Mouse (Mus musculus): Measurements from ENCODE around the gene Ces1e. TPM values are rescaled to one million over a fixed set of nuclear protein-coding genes. Genes with fewer than 3 reads are reported as not detected.

Ces1e gene
- total RNA-seq, 4 experiments from 2014 or later = not detected

DNA sequence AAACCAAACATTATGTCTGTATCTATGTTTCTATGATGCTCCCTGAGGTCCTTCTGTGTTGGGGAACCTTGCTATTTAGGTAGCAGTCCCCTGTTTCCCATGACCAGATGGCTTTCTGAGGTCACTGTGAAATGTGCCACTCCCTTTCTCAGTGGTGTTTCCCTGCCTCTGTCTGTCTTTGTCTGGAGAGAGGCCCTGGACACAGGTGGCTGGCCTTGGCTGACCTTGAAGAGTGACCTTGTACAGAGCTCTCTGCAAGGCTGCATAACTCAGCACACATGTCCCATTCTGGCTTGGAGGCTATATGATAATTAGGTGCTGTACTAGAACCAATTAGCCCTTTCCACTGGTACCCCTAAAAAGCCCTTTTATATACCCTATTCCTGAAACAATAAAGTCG, 52.8 kb downstream of the Ces1e start:
- DNase-seq (ENCODE audit: low spot score in 2 of 2) = no peak

DNA sequence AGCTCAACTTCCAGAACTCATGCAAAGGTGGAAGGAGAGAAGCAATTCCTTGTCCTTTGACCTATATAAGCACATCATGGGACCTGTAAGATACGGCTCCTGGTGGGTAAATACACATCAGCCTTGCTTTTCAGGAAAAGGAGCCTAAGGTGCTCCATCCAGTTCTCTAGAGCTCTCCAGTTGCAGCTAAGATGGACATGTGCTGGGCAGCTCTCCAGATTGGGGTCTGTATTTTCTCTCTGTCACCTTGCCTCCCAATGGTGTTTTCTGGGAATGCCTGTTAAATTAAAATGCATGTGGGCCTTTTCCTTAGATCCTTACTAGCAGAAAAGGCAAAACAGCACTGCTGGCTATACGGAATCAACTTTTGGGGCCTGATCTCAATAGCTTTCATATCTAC, 54.9 kb downstream of the Ces1e start:
- DNase-seq (ENCODE audit: low spot score in 2 of 2) = no peak

DNA sequence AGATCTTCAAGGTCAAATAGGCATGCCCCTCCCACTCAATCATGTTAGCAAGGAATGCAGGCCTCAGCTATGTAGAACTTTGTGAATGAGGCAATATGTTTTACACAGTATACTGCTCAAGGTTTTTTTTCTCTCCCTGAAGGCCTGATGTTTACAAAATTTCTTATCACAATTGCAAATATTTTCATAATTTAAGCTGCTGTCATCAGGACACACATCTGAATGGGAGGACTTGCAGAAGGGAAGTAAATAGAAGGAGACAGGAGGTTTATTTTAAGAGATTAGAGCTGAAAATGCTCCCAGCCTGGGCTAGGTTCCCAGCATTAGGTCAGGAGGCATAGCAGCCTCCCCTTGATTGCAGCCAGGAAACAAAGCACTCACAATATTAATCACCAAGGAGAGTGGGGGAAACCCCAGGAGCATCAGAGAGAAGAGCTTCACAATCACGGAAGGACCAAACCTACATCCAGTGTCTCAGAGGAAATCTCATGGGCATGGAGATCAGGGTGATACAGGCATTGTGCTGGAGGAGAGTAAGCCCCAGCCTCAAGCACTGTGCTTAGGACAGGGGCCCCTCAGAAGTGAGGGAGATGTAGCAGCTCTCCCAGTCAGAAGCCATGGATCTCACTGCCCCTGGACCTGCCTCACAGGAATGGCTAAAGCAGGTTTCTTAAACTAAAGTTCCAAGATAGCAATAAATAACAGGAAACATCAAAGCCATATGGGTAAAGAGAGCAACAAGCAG, 57.4 kb downstream of the Ces1e start:
- no peak for DNase-seq (ENCODE audit: low spot score in 2 of 2)

DNA sequence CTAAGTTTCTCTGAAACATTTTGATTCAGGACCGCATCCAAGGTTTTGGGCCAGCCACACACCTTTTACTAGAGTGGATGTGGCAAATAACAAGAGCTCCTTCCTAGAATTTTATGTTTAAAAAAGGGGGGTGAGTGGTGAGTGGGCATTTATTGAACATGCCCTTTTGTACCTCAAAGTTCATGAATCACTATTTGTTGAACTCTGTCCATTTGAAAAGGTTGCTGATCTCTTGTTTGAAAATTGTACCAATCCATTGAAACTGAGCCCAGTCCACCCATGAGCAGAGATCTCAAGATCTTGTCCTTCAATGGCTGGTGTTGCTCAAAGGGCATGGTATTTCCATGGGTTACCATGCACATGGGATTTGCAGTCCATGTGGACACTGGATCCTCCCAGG, 66.1 kb downstream of the Ces1e start:
- no peak for DNase-seq (ENCODE audit: low spot score in 2 of 2)

DNA sequence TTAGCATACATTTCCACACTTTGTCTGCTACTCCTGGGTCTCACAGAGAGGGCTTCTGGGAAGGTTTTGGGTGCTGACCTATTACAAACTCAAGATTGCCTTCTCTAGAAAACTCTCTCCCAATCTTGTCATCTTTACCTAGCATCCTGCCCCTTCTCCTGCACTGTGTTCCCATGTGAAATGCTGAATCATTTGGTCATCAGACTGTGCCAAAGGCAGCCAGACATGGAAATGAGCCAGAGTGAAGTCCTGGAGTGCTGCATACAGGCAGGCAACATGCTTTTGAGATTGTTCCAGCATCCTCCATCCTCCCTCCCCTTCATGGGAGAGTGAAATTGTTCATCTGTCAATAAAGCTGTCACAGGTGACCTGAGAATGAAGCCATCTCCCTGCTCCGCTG, 78.0 kb downstream of the Ces1e start:
- DNase-seq (ENCODE audit: low spot score in 2 of 2) = no peak

Other genes with a start within 250 kb of the Ces1e start
- gene Ces1a, start 181.4 kb downstream of the Ces1e start, total RNA-seq (2022) = not detected
- gene Ces1b, start 149.6 kb downstream of the Ces1e start, total RNA-seq (2022) = not detected
- gene Ces1c, start 98.3 kb downstream of the Ces1e start, total RNA-seq (2022) = not detected
- 1 to 10 TPM in 2 of 4 experiments, under 1 TPM in 2; 0.33 to 2.1 (median 1.1) TPM for gene Ces1d, start 31.8 kb downstream of the Ces1e start, total RNA-seq (2022)
- not detected for gene Ces1f, start 50.1 kb upstream of the Ces1e start, total RNA-seq (2022)
- not detected for gene Ces1g, start 107.7 kb upstream of the Ces1e start, total RNA-seq (2022)
- gene Ces1h, start 150.1 kb upstream of the Ces1e start, total RNA-seq (2022) = not detected